Mouse (Mus musculus) liver, adult 2 months (tissue): ENCODE measurements around the gene Otud3.

ENCODE experiments used
- CTCF ChIP-seq: fragments of 200-500 bp; IDR thresholded peaks from 2 replicates; pipeline ENCODE4 v1.5.1; 2011; ENCODE audit warnings: low read depth, low read length, control low read depth
- POLR2A ChIP-seq: fragments of 200-500 bp; IDR thresholded peaks from 2 replicates; pipeline ENCODE4 v1.6.1; 2011; ENCODE audit warnings: low read length, control low read depth; ENCODE audit not compliant: insufficient read depth; ENCODE audit errors: extremely low read depth

DNA sequence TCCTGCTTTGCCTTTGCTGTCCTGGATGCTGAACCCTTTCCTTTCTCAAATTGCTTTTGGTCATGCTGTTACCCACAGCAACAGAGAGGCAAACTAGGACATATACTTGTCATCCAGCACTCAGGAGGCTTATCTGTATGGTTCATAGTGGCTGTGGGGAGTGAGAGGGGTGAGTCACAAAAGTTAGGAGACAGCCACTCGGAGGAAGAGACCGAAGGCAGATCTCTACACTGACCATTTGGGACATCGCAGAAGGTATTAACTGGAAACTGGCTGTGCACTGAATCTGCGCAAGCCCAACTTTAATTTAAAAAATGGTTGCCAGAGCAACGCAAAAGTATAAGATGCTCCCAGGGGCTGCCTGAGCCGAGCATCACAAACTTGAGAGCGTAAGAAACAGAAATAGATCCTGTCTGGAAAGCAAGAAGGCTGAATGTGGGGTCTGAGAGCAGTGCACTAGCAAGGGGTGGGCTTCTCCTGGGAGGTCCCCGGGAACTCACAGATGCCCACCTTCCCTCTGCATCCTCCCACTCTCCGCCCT is 58.6 kb downstream of the Otud3 start:
- TF ChIP-seq CTCF, result no peak
- TF ChIP-seq POLR2A, result no peak
